In the genomic region with DNA sequence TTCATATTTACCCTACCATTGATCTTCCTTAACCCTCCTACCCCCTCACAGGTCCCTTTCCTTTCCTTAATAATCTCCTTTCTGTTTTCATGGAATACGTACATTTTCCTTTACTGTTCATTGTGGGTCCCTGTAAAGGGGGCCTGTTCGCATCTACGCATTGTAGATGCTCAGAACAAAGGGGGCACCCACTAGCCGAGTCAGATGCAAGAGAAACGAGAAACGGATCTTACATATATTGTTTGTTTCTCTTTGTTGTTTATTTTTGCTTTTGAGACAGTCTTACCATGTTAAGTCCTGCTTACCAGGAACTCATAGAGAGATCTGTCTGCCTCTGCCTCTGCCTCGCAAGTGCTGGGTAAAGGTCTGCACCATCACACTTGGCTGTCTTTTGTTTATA, we compare ENCODE assay signal across 8 mouse cellular contexts. TPM values are rescaled to one million over a fixed set of nuclear protein-coding genes. Genes with fewer than 3 reads are reported as not detected.
A peak's percentile ranks its signal among the peaks of the same experiment; 100 is the strongest.
DNase-seq lines count a peak whose midpoint lies in the region; ATAC-seq and TF ChIP-seq lines count a peak whose summit lies in the region.

No protein-coding gene starts in this region.

- H3K9me3 ChIP-seq in embryonic facial prominence, embryonic 14.5 days (ENCODE audit: control insufficient read depth, low read length), result no peaks in the 10 kb centered on the region
- no peaks in the 10 kb centered on the region for H3K9me3 ChIP-seq in limb, embryonic 11.5 days (ENCODE audit: control insufficient read depth, low read length)
- H3K9me3 ChIP-seq in neural tube, embryonic 14.5 days (ENCODE audit: control insufficient read depth, low read length), result no peaks in the 10 kb centered on the region

- peak overlapping the region; percentile 84; the same call in 1 of the 2 replicates for H3K27ac ChIP-seq in left cerebral cortex, adult 2 months
- H3K27ac ChIP-seq in embryonic facial prominence, embryonic 14.5 days (replicated peaks; ENCODE audit: low read depth, low read length), result no peak overlapping the region
- no peak overlapping the region for H3K27ac ChIP-seq in limb, embryonic 11.5 days (replicated peaks; ENCODE audit: low read depth, low read length)
- no peak overlapping the region for H3K27ac ChIP-seq in neural tube, embryonic 14.5 days (ENCODE audit: low read depth, low read length)

- intact Hi-C loops in left cerebral cortex, adult 2 months (cut with DNase I), result loop anchor here (10.0 kb wide), 1 partner anchor 718 kb away; the partner anchor contains the start of genes Ift80 and Smc4
- intact Hi-C loops in left cerebral cortex, postnatal 36 days (cut with DNase I), result loop anchor here (5.0 kb wide), 2 partner anchors 126 to 406 kb away; partner anchors contain the start of genes B3galnt1 and Ppm1l

- peaks cover 21% of the 10 kb centered on the region; the same call in 1 of the 2 replicates for H3K36me3 ChIP-seq in embryonic facial prominence, embryonic 14.5 days (ENCODE audit: control insufficient read depth, insufficient read depth, low read length)
- H3K36me3 ChIP-seq in limb, embryonic 11.5 days (ENCODE audit: control insufficient read depth, insufficient read depth, low read length), result no peaks in the 10 kb centered on the region
- no peaks in the 10 kb centered on the region; the same call in 1 of the 2 replicates for H3K36me3 ChIP-seq in neural tube, embryonic 14.5 days (ENCODE audit: control insufficient read depth, insufficient read depth, low read length)

- WGBS in embryonic facial prominence, embryonic 14.5 days, result 32% methylated on average over 7 of the region's 7 CpGs
- WGBS in limb, embryonic 11.5 days, result 52% methylated on average over 7 of the region's 7 CpGs
- 25% methylated on average over 7 of the region's 7 CpGs for WGBS in neural tube, embryonic 14.5 days

- H3K4me2 ChIP-seq in embryonic facial prominence, embryonic 14.5 days (ENCODE audit: low read depth, low read length), result peak overlapping the region; percentile 90
- H3K4me2 ChIP-seq in limb, embryonic 11.5 days (ENCODE audit: low read depth, severe bottlenecking), result peak overlapping the region; percentile 62
- H3K4me2 ChIP-seq in neural tube, embryonic 14.5 days (ENCODE audit: low read depth, low read length), result peak overlapping the region; percentile 97

- no peak for TF ChIP-seq CTCF in left cerebral cortex, adult 2 months (IDR thresholded peaks at IDR 0.05)

- no peak for DNase-seq in left cerebral cortex, adult 2 months (ENCODE audit: extremely low spot score in 1 of 2, low spot score in 2 of 2)
- DNase-seq in left cerebral cortex, postnatal 36 days (ENCODE audit: low spot score in 2 of 2), result no peak
- no peak for DNase-seq in embryonic facial prominence, embryonic 14.5 days (ENCODE audit: low spot score)
- DNase-seq in limb, embryonic 11.5 days (ENCODE audit: low spot score), result no peak
- DNase-seq in right cerebral cortex, adult 18-20 months, result no peak
- DNase-seq in layer of hippocampus, adult 9-10 months (ENCODE audit: low spot score), result no peak
- no peak for DNase-seq in thymus, postnatal 36 days

- peak overlapping the region; percentile 73 for H3K4me3 ChIP-seq in left cerebral cortex, adult 2 months
- peak overlapping the region; percentile 86 for H3K4me3 ChIP-seq in embryonic facial prominence, embryonic 14.5 days (ENCODE audit: low read depth, low read length)
- peak overlapping the region; percentile 74 for H3K4me3 ChIP-seq in limb, embryonic 11.5 days (ENCODE audit: low read depth, low read length)
- H3K4me3 ChIP-seq in neural tube, embryonic 14.5 days (ENCODE audit: low read depth, low read length), result peak overlapping the region; percentile 97

- peak overlapping the region; percentile 95 for H3K9ac ChIP-seq in embryonic facial prominence, embryonic 14.5 days (ENCODE audit: low read depth, low read length)
- peak overlapping the region; percentile 28 for H3K9ac ChIP-seq in limb, embryonic 11.5 days (ENCODE audit: low read length)
- H3K9ac ChIP-seq in neural tube, embryonic 14.5 days (replicated peaks; ENCODE audit: low read depth, low read length), result peak overlapping the region; percentile 96

- peaks cover 14% of the 10 kb centered on the region for H3K4me1 ChIP-seq in embryonic facial prominence, embryonic 14.5 days (ENCODE audit: control insufficient read depth, insufficient read depth, low read length)
- H3K4me1 ChIP-seq in limb, embryonic 11.5 days (ENCODE audit: control insufficient read depth, insufficient read depth, low read length), result peaks cover 5% of the 10 kb centered on the region; the same call in 1 of the 2 replicates
- H3K4me1 ChIP-seq in neural tube, embryonic 14.5 days (ENCODE audit: control insufficient read depth, insufficient read depth, low read length), result peaks cover 15% of the 10 kb centered on the region

- ATAC-seq in embryonic facial prominence, embryonic 14.5 days (ENCODE audit: low read depth), result no peak
- ATAC-seq in limb, embryonic 11.5 days (ENCODE audit: insufficient number of reproducible peaks, low FRiP score, low TSS enrichment, low read depth), result no peak
- ATAC-seq in neural tube, embryonic 14.5 days (ENCODE audit: low read depth), result no peak

- no peaks in the 10 kb centered on the region for H3K27me3 ChIP-seq in embryonic facial prominence, embryonic 14.5 days (replicated peaks; ENCODE audit: control insufficient read depth, insufficient read depth, low read length)
- no peaks in the 10 kb centered on the region for H3K27me3 ChIP-seq in limb, embryonic 11.5 days (ENCODE audit: control insufficient read depth, insufficient read depth, low read length)
- no peaks in the 10 kb centered on the region for H3K27me3 ChIP-seq in neural tube, embryonic 14.5 days (ENCODE audit: control insufficient read depth, insufficient read depth, low read length)

RNA-seq across cellular contexts. Expression of gene Nmd3, which starts 1.4 kb away (rescaled TPM):
- 10 to 100 TPM; 47.6 to 57.3 TPM for total RNA-seq in left cerebral cortex, adult 2 months (2021)
- 10 to 100 TPM; 48.4 to 52.7 TPM for total RNA-seq in left cerebral cortex, postnatal 36 days (2021)
- 123 and 131 TPM in 2 replicates for polyA plus RNA-seq in embryonic facial prominence, embryonic 14.5 days (2014; fragmentation: Nextera tagmentation; extraction: Ambion mirVana)
- polyA plus RNA-seq in limb, embryonic 11.5 days (2014; fragmentation: Nextera tagmentation; extraction: Ambion mirVana), result 140 and 145 TPM in 2 replicates
- 103 and 107 TPM in 2 replicates for polyA plus RNA-seq in neural tube, embryonic 14.5 days (2014; fragmentation: Nextera tagmentation; extraction: Ambion mirVana)

Comparison
In these comparisons a context has a peak if more than half of its experiments do, and no peak if none do; other contexts are left out.
1. H3K9ac ChIP-seq: peak in every context shown above with its lines; median percentile 96 in neural tube, embryonic 14.5 days; 95 in embryonic facial prominence, embryonic 14.5 days; 28 in limb, embryonic 11.5 days.